Mouse (Mus musculus) fat pad, adult 2 months (tissue): ENCODE results near the gene Fam129a.

Experiments
- DNase-seq: peaks from one replicate; pipeline ENCODE4 v3.0.0-alpha.2; 2011; ENCODE audit warnings: low read depth, low spot score; ENCODE audit errors: extremely low read depth

Gene Fam129a

DNA sequence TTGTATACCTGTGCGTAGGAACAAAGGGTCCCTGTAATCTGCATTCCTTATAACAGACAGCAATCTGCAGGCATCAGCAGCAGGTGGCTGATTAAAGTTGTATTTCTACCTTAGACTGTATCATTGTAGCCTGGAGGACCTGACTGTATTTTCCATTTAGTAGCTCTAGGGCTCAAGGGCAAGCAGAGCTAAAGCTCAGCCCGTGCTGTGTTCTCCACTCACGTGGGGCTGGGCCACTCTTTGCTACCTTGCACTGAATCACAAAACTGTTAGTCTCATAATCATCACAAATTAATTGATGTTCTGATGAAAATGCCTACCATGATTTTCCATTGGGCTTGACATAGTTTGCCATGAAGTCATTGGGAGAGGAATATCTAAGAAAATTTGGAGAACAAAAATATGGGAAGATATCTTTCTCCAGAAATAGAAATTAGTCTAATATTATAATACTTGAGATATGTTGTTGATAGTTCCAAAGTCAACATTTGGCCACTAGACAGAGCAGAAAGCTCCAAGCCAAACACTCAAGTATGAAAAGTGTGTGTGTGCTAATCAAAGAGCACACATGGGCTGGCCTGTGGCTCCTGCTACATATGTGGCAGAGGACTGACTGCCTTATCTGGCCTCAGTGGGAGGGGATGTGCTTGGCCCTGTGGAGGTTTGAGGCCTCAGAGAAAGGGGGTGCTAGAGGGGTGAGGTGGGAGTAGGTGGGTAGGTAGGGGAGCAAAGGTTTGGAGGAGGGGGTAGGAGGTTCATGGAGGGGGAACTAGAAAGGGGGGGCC lies 53.6 kb downstream of the Fam129a start:
- no peak for DNase-seq

GRCm38 (mm10) chr1:151625260-151625659 lies 54.3 kb downstream of the Fam129a start:
- no peak for DNase-seq

GRCm38 (mm10) chr1:151625690-151626089 lies 54.7 kb downstream of the Fam129a start:
- no peak for DNase-seq

GRCm38 (mm10) chr1:151626631-151627030 lies 55.6 kb downstream of the Fam129a start:
- no peak for DNase-seq

DNA sequence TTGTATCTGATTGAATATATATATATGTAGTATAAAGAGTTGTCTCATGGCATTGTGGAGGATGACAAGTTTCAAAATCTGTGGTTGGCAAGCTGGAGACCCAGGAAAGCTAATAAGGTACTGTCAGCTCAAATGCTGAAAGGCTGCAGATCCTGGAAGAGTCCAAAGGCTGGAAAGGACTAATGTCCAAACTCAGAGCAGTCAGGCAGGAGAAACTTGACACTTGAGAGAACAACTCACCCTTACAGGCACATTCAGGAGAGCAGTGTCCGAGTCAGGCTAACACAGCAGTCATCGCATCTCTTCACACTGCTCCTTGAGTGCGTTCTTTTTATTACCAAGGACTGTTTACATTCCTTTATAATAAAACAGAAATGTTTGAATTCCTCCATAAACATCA lies 56.2 kb downstream of the Fam129a start:
- no peak for DNase-seq

- DNase-seq: no peak
Measured at GRCm38 (mm10) chr1:151629591-151630250, 58.7 kb downstream of the Fam129a start.

DNA sequence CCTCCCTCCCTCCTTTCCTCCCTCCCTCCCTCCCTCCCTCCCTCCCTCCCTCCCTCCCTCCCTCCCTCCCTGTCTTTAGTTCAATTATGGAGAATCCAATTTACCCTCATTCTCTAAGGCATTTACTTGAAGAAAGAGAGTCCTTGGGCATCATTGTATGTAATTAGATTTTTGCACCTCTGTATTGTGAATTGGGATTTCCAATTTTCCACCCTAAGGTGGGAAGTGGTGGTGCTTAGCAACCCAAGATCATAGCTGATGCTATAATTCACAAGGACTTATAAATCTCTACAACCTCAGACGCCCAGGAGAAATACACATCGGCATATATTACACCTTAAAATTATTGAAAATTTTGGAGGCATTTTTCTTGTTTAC lies 59.3 kb downstream of the Fam129a start:
- DNase-seq: no peak

- DNase-seq: no peak
Measured at GRCm38 (mm10) chr1:151631061-151631460, 60.1 kb downstream of the Fam129a start.

DNA sequence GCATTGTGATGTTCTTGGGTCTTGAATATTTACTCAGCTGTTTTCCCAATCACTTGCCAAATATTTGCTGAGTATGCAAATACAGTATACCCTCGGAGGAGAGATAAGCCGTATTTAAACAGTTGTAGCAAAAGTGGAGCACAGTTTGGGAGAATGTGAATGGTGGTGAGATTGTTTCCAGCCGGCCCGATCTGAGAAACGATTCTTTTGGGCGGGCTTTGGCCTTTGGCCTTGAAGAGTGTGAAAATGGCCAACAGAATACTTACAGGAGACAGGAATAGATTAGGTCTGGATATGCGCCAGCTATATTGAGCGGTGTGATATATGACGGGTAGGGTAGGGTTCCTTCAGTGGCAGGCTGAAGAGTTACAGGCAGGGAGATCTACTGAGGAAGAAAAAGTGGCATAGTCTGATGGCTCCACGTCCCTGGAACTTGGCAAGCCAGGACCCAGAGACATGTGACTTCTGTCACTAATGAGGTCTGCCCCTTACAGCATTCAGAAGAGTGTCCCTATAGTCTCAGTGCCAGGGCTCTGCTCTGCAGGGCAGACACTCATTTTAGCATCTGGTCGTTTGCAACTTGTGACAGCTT lies 60.8 kb downstream of the Fam129a start:
- DNase-seq: no peak

GRCm38 (mm10) chr1:151632567-151633356 lies 61.8 kb downstream of the Fam129a start:
- no peak for DNase-seq

GRCm38 (mm10) chr1:151636637-151637036 lies 65.7 kb downstream of the Fam129a start:
- DNase-seq: no peak

- no peak for DNase-seq
Measured at GRCm38 (mm10) chr1:151637351-151637922, 66.5 kb downstream of the Fam129a start.

DNA sequence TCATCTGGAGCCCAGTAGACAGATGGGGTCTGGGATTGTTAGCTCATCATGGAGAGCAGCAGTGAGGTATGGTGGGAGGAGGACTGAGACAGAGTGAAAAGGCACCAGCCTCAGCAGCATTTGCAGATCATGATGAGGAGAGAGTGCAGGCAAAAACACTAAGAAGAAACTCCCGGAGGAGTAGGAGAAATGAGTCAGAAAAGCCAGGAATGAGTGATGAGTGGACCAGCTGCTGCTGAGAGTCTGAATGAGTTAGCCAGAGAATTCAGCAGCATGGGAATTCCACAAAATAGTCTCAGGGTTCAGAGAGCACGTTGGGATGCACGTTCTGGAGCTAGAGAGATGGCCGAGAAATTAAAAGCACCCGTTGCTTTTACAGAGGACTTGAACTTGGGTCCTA lies 67.4 kb downstream of the Fam129a start:
- no peak for DNase-seq

DNA sequence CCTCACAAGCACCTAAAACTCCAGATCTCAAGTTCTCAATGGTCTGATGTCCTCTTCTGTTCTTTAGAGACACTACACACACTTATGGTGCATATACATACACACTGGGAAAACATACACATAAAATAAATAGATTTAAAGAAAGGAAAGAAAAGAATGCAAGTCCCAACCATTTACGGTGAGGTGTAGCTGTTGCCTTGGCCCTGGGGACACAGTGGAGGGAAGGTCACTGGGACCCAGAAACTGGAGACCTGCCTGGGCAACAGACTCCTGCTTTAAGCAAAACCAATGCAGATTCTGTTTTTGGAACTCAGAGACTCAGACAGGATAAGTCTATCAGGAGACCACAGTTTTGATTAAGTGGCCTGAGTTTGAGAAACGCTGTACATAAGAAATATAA lies 67.8 kb downstream of the Fam129a start:
- DNase-seq: no peak

DNA sequence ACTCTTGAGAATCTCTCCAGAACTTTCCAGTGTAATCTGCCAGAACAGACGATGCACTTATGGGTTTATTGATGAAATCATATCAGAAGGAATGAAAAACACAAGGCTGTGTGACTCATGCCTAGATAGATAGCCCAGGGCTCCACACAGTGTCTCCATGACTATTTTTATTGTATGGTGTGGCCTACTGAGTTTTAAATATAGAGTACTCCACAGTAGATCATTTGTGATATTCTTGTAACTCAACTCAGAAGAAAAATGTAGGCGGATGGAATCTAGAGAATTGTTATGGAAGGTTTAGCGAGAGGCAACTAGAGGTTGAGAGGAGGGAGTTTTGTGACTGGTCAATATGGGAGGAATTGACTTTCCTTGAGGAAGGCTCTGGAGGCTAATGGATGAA lies 75.4 kb downstream of the Fam129a start:
- no peak for DNase-seq

- no peak for DNase-seq
Measured at GRCm38 (mm10) chr1:151648099-151648498, 77.1 kb downstream of the Fam129a start.

DNA sequence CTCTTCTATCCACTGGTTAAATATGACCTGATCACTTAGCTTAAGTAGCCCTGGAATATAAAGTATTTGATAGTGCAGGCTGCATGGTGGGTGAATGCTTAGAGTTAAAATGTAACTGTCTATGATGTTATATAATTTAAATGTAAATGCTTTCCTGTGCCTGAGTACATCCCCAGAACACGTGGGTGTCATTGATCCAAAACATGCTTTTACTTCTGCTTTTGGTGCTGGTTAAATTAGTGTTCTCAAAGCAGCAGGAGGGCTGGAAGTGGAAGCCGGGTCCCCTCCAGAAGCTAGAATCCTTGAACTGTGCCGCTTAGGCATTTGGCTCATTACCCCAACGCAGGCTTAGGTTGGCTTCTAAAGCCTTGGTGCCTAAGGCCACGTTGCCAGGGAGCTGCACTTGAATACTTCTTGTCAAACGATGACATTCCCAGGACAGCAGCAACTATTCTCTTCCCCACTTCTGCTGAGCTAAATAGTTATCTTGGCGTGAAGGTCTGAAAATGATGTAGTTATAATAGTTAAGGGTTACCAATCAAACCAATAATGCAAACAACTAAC lies 86.1 kb downstream of the Fam129a start:
- no peak for DNase-seq

- no peak for DNase-seq
Measured at GRCm38 (mm10) chr1:151658291-151658830, 87.4 kb downstream of the Fam129a start.

- no peak for DNase-seq
Measured at GRCm38 (mm10) chr1:151659636-151660035, 88.7 kb downstream of the Fam129a start.

DNA sequence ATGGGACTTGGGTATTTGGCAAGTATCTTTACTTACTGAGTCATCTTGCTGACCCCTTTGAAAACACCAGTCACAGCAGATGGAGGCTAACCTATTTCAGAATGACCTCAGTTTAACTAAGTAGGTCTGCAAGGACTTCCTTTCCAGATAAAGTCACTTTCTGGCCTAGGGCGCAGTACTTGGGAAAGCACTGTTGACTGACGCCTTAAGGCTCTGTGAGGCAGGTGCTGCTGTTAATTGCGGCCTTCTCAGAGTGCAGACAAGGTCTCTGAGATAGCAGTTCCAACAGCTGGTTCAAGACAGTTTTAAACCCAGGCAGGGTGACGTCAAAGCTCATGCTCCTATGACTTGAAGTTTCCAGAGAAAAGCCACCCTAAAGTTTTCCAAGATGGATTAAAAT lies 89.3 kb downstream of the Fam129a start:
- no peak for DNase-seq
